Mouse (Mus musculus) stomach, postnatal 0 days (tissue): ENCODE data around the gene Tmem236. TPM values are rescaled to one million over a fixed set of nuclear protein-coding genes. Genes with fewer than 3 reads are reported as not detected.
"Not testable (repeated sequence)": the region's sequence is repeated elsewhere in the genome, so short reads cannot be mapped to it uniquely, and the experiment has no call there.

ENCODE experiments used
- ATAC-seq: fragments of 200-750 bp; cut with Nextera tagmentation; 2 replicates; pipeline ENCODE4 v1.8.0; 2017; ENCODE audit not compliant: low FRiP score, low TSS enrichment
- DNase-seq: peaks from one replicate; pipeline ENCODE4 v3.0.0-alpha.2; 2016; ENCODE audit warnings: low spot score
- H3K27ac ChIP-seq: fragments of 300-500 bp; sonication (generic); replicated peaks from 2 replicates; pipeline ENCODE4 v1.5.1; 2014; ENCODE audit warnings: mild to moderate bottlenecking, control low read depth
- H3K27me3 ChIP-seq: fragments of 300-500 bp; sonication (generic); 2 replicates; pipeline ENCODE4 v1.6.1; 2014; ENCODE audit warnings: low read length; ENCODE audit not compliant: control insufficient read depth, insufficient read depth
- H3K36me3 ChIP-seq: fragments of 300-500 bp; sonication (generic); 2 replicates; pipeline ENCODE4 v1.6.1; 2014; ENCODE audit warnings: low read length, mixed read lengths; ENCODE audit not compliant: control insufficient read depth, insufficient read depth
- H3K4me1 ChIP-seq: fragments of 300-500 bp; sonication (generic); replicated peaks from 2 replicates; pipeline ENCODE4 v1.6.1; 2014; ENCODE audit warnings: antibody characterized with exemption; ENCODE audit not compliant: control insufficient read depth, insufficient read depth
- H3K4me2 ChIP-seq: fragments of 300-500 bp; sonication (generic); replicated peaks from 2 replicates; pipeline ENCODE4 v1.6.1; 2014; ENCODE audit warnings: low read depth, mild to moderate bottlenecking, control low read depth, moderate library complexity
- H3K4me3 ChIP-seq: fragments of 300-500 bp; sonication (generic); 2 replicates; pipeline ENCODE4 v1.5.1; 2014; ENCODE audit warnings: low read depth, low read length, control low read depth
- H3K9ac ChIP-seq: fragments of 300-500 bp; sonication (generic); 2 replicates; pipeline ENCODE4 v1.6.1; 2014; ENCODE audit warnings: mild to moderate bottlenecking, low read length, control low read depth, mixed read lengths
- H3K9me3 ChIP-seq: fragments of 300-500 bp; sonication (generic); 2 replicates; pipeline ENCODE4 v1.6.1; 2016; ENCODE audit warnings: low read length; ENCODE audit not compliant: control insufficient read depth
- CTCF ChIP-seq: IDR thresholded peaks from 2 replicates; pipeline ENCODE4 v1.5.1; 2016; ENCODE audit warnings: antibody characterized with exemption, low read depth, mild to moderate bottlenecking, moderate library complexity
- EP300 ChIP-seq: optimal IDR thresholded peaks from 2 replicates; pipeline ENCODE3; 2016; ENCODE audit warnings: antibody characterized with exemption
- WGBS: fragments of 180-500 bp; shearing (Covaris S2); extraction: QIAGEN DNeasy Blood & Tissue Kit; methylation state at CpG from one replicate; pipeline ENCODE4 v1.1.7; 2014; 5-methylcytosine and 5-hydroxymethylcytosine counted together
- polyA plus RNA-seq: library from polyadenylated mRNA; unstranded; fragments of >200 nt; fragmentation: Nextera tagmentation; extraction: Ambion mirVana; gene quantifications from 2 replicates; pipeline ENCODE4 v1.2.1, GENCODE M21; 2015

Gene Tmem236
- polyA plus RNA-seq, 1 experiment from 2014 or later = 0.08 TPM

GRCm38 (mm10) chr2:14199621-14200020 is 25.3 kb downstream of the Tmem236 start:
- WGBS = 38% methylated on average over 2 of the region's 2 CpGs
- Histone ChIP-seq H3K9ac (no peak overlapping the region), H3K27ac (no peak overlapping the region), H3K4me3 (no peak overlapping the region), H3K4me2 (no peak overlapping the region), H3K36me3 (no peaks in the 10 kb centered on the region), H3K27me3 (no peaks in the 10 kb centered on the region), H3K9me3 (no peaks in the 10 kb centered on the region), H3K4me1 (no peaks in the 10 kb centered on the region)
- DNase-seq (no peak), ATAC-seq (peak; percentile 45; the same call in 1 of the 2 replicates)
- no peak for TF ChIP-seq EP300
- TF ChIP-seq CTCF = no peak

- not testable (repeated sequence) for H3K4me2 ChIP-seq, H3K4me3 ChIP-seq, H3K9me3 ChIP-seq, H3K27me3 ChIP-seq, H3K4me1 ChIP-seq, DNase-seq, H3K27ac ChIP-seq, H3K9ac ChIP-seq, H3K36me3 ChIP-seq, ATAC-seq
- WGBS = no CpG with 5 or more reads among the region's 2 CpGs
These were observed 26.6 kb downstream of the Tmem236 start for GRCm38 (mm10) chr2:14200879-14201445.

GRCm38 (mm10) chr2:14204308-14204707 is 30.0 kb downstream of the Tmem236 start:
- no peak overlapping the region for H3K4me2 ChIP-seq
- 79% methylated on average over 1 of the region's 1 CpGs for WGBS

GRCm38 (mm10) chr2:14206798-14207197 is 32.5 kb downstream of the Tmem236 start:
- Histone ChIP-seq H3K27ac (no peak overlapping the region), H3K9ac (no peak overlapping the region), H3K36me3 (no peaks in the 10 kb centered on the region), H3K4me1 (no peaks in the 10 kb centered on the region), H3K4me2 (no peak overlapping the region), H3K27me3 (no peaks in the 10 kb centered on the region), H3K9me3 (no peaks in the 10 kb centered on the region), H3K4me3 (no peak overlapping the region)
- 75% methylated on average over 4 of the region's 4 CpGs for WGBS
- ATAC-seq = no peak
- no peak for TF ChIP-seq EP300
- TF ChIP-seq CTCF = no peak
- DNase-seq = no peak

More at GRCm38 (mm10) chr2:14204308-14204707, 30.0 kb downstream of the Tmem236 start:
- Histone ChIP-seq H3K27me3 (no peaks in the 10 kb centered on the region), H3K27ac (no peak overlapping the region), H3K9me3 (no peaks in the 10 kb centered on the region), H3K9ac (no peak overlapping the region), H3K36me3 (no peaks in the 10 kb centered on the region), H3K4me1 (no peaks in the 10 kb centered on the region), H3K4me3 (no peak overlapping the region)
- TF ChIP-seq CTCF (no peak), EP300 (no peak)
- DNase-seq (no peak), ATAC-seq (no peak)

GRCm38 (mm10) chr2:14210731-14211130 is 36.4 kb downstream of the Tmem236 start:
- H3K4me1 ChIP-seq = no peaks in the 10 kb centered on the region
- no peaks in the 10 kb centered on the region for H3K36me3 ChIP-seq
- H3K9ac ChIP-seq = no peak overlapping the region
- no peak overlapping the region for H3K4me3 ChIP-seq
- ATAC-seq = no peak
- H3K4me2 ChIP-seq = no peak overlapping the region
- H3K27me3 ChIP-seq = no peaks in the 10 kb centered on the region
- TF ChIP-seq CTCF = no peak
- TF ChIP-seq EP300 = no peak
- WGBS = 92% methylated on average over 1 of the region's 1 CpGs
- no peaks in the 10 kb centered on the region for H3K9me3 ChIP-seq
- H3K27ac ChIP-seq = no peak overlapping the region
- no peak for DNase-seq

- no peak overlapping the region for H3K4me3 ChIP-seq
- H3K27ac ChIP-seq = no peak overlapping the region
- no peaks in the 10 kb centered on the region for H3K9me3 ChIP-seq
- ATAC-seq (no peak; the same call in 1 of the 2 replicates), DNase-seq (no peak)
- H3K4me1 ChIP-seq = no peaks in the 10 kb centered on the region
- TF ChIP-seq CTCF = no peak
- no peak for TF ChIP-seq EP300
- no peak overlapping the region for H3K4me2 ChIP-seq
- no peaks in the 10 kb centered on the region for H3K36me3 ChIP-seq
- no peak overlapping the region for H3K9ac ChIP-seq
- H3K27me3 ChIP-seq = no peaks in the 10 kb centered on the region
These were observed 37.3 kb downstream of the Tmem236 start for GRCm38 (mm10) chr2:14211606-14212005.
